Mouse (Mus musculus) hindbrain, embryonic 11.5 days (tissue): ENCODE measurements at regions not wholly inside any gene's neighbourhood (a gene's known extent, or its start where the extent isn't known, plus 50 kb on each side); places are given as distances from the start of the nearest gene placed in this dataset.

ENCODE experiments used
- ATAC-seq: fragments of 200-750 bp; cut with Nextera tagmentation; 2 replicates; pipeline ENCODE4 v1.8.0; 2017; ENCODE audit warnings: mild to moderate bottlenecking, moderate TSS enrichment, moderate library complexity; ENCODE audit not compliant: low FRiP score
- DNase-seq: peaks from one replicate; pipeline ENCODE4 v3.0.0-alpha.2; 2015; ENCODE audit warnings: low spot score
- H3K27ac ChIP-seq: fragments of 300-500 bp; sonication (generic); 2 replicates; pipeline ENCODE4 v1.5.1; 2014; ENCODE audit warnings: mild to moderate bottlenecking, low read depth, low read length
- H3K27me3 ChIP-seq: fragments of 300-500 bp; sonication (generic); 2 replicates; pipeline ENCODE4 v1.6.1; 2014; ENCODE audit warnings: mild to moderate bottlenecking, low read length, moderate library complexity, mixed read lengths; ENCODE audit not compliant: control insufficient read depth, insufficient read depth
- H3K36me3 ChIP-seq: fragments of 300-500 bp; sonication (generic); 2 replicates; pipeline ENCODE4 v1.6.1; 2014; ENCODE audit warnings: mild to moderate bottlenecking, low read length, moderate library complexity, mixed read lengths; ENCODE audit not compliant: control insufficient read depth, insufficient read depth
- H3K4me1 ChIP-seq: fragments of 300-500 bp; sonication (generic); replicated peaks from 2 replicates; pipeline ENCODE4 v1.6.1; 2014; ENCODE audit warnings: low read length, mixed read lengths; ENCODE audit not compliant: control insufficient read depth, insufficient read depth
- H3K4me2 ChIP-seq: fragments of 300-500 bp; sonication (generic); replicated peaks from 2 replicates; pipeline ENCODE4 v1.6.1; 2014; ENCODE audit warnings: mild to moderate bottlenecking, low read depth, low read length
- H3K4me3 ChIP-seq: fragments of 300-500 bp; sonication (generic); 2 replicates; pipeline ENCODE4 v1.5.1; 2014; ENCODE audit warnings: low read depth, low read length
- H3K9ac ChIP-seq: fragments of 300-500 bp; sonication (generic); 2 replicates; pipeline ENCODE4 v1.6.1; 2014; ENCODE audit warnings: low read depth, low read length
- H3K9me3 ChIP-seq: fragments of 300-500 bp; sonication (generic); 2 replicates; pipeline ENCODE4 v1.6.1; 2016; ENCODE audit warnings: low read length; ENCODE audit not compliant: control insufficient read depth
- WGBS: fragments of 180-500 bp; shearing (Covaris S2); extraction: QIAGEN DNeasy Blood & Tissue Kit; methylation state at CpG from one replicate; pipeline ENCODE4 v1.1.7; 2014; 5-methylcytosine and 5-hydroxymethylcytosine counted together

DNA sequence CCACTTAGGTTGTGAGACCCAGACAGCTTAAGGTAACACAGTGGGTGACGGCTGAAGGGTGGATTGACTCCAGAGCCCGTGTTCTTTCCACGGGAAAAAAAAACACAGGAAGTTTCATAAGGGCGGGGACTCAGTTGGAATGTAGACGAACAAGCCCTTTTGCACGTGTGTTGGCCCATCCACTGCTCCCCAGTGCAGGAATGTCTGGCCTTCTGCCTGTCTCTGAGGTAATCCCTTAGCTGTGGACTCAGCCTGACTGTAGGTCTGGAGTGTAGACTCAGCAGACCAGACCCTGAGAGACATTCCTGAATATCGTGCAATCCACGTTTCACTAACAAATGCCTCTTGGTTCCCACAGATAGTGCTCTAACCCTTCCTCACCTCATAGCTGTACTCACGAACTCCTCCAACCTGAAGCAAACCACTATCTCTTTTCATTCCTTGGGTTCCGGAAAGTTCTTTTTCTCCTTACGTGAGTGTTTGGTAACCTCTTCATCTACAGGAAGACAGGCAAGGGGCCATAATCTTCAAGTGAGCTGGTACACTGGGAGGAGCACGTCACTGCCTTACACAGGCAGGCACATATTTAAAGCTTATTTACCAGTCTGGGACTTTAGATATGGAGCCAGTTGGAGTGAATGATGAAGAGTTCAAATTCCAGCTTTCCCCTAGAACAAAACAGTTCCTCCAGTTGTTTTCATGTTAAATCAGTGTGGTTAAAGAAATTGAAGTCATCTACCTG lies 205.6 kb upstream of the Bcor start:
- Histone ChIP-seq H3K9ac (no peak overlapping the region), H3K36me3 (no peaks in the 10 kb centered on the region), H3K4me3 (no peak overlapping the region), H3K27ac (no peak overlapping the region), H3K4me2 (no peak overlapping the region), H3K9me3 (no peaks in the 10 kb centered on the region), H3K27me3 (no peaks in the 10 kb centered on the region), H3K4me1 (no peaks in the 10 kb centered on the region)
- ATAC-seq, result no peak
- 84% methylated on average over 12 of the region's 12 CpGs for WGBS
- no peak for DNase-seq

DNA sequence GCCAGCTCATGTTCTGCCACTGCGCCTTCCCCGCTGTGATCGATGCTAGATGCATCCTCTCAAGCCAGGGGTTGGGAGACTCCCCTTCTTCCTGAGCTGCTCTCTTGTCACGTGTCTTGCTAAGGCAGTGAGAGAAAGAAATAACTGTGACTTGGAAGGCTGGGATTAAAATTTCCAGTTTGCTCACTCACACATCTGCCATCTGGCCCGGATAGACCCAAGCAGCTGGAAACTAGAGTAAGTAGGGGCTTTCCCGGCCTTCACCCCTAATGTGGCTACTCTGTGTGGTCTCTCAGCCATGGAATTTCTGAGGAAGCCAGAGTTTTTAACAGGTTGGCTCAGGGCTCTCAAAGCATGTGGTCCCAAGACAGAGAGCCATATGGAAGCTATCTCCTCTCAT lies 206.6 kb upstream of the Bcor start:
- WGBS, result 86% methylated on average over 6 of the region's 6 CpGs
- DNase-seq, result no peak
- Histone ChIP-seq H3K27ac (no peak overlapping the region), H3K36me3 (no peaks in the 10 kb centered on the region), H3K27me3 (no peaks in the 10 kb centered on the region), H3K9me3 (no peaks in the 10 kb centered on the region), H3K9ac (no peak overlapping the region), H3K4me2 (no peak overlapping the region), H3K4me3 (no peak overlapping the region), H3K4me1 (no peaks in the 10 kb centered on the region)
- no peak for ATAC-seq

DNA sequence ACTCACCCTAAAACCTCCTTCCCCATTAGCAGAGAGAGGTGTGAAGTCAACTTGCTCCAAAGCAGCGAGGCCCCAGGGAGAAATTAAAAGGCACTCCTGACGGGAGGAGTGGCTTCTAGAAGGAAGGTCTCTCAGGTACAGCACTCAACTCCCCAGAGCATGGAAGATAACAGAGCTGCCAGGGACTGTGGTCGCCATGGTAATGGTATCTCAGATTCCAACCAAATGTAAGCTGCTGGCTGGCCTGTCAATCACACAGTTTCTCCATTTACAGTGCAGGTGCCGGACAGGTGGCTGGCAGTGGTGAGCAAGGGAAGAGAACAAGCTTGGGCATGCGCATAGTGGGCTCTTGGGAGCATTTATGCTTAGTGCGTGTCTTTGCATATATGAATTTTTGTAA lies 213.5 kb upstream of the Bcor start:
- H3K27me3 ChIP-seq, result no peaks in the 10 kb centered on the region
- H3K4me1 ChIP-seq, result no peaks in the 10 kb centered on the region
- no peaks in the 10 kb centered on the region for H3K9me3 ChIP-seq
- no peak for ATAC-seq
- WGBS, result 78% methylated on average over 6 of the region's 6 CpGs
- no peak overlapping the region for H3K9ac ChIP-seq
- H3K27ac ChIP-seq, result no peak overlapping the region
- no peaks in the 10 kb centered on the region for H3K36me3 ChIP-seq
- no peak overlapping the region for H3K4me3 ChIP-seq
- no peak for DNase-seq
- H3K4me2 ChIP-seq, result no peak overlapping the region

DNA sequence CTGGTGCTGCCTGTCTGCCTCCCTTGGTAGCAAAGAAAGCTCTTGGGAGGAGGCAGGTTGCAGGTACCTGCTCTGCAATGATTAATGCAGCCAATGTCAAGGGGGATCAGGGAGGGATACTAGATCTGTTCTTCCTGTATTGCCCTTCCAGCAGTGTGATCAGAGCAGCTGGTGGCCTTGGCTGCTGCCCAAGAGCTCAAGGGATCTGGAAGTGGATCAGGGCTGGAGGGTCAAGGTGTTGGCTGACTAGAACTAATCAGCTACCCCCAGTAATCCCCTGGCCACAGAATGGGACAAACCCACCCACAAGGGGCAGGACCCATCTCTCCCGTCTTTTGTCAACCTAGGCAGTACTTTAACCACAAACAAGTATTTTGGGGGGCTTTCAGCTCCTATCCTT lies 211.8 kb upstream of the Atp6ap2 start:
- ATAC-seq, result no peak
- H3K4me1 ChIP-seq, result no peaks in the 10 kb centered on the region
- no peak overlapping the region for H3K4me2 ChIP-seq
- no peaks in the 10 kb centered on the region for H3K9me3 ChIP-seq
- no peaks in the 10 kb centered on the region for H3K36me3 ChIP-seq
- H3K27me3 ChIP-seq, result no peaks in the 10 kb centered on the region
- no peak overlapping the region for H3K4me3 ChIP-seq
- no peak overlapping the region for H3K9ac ChIP-seq
- H3K27ac ChIP-seq, result no peak overlapping the region
- WGBS, result 53% methylated on average over 1 of the region's 1 CpGs
- no peak for DNase-seq

DNA sequence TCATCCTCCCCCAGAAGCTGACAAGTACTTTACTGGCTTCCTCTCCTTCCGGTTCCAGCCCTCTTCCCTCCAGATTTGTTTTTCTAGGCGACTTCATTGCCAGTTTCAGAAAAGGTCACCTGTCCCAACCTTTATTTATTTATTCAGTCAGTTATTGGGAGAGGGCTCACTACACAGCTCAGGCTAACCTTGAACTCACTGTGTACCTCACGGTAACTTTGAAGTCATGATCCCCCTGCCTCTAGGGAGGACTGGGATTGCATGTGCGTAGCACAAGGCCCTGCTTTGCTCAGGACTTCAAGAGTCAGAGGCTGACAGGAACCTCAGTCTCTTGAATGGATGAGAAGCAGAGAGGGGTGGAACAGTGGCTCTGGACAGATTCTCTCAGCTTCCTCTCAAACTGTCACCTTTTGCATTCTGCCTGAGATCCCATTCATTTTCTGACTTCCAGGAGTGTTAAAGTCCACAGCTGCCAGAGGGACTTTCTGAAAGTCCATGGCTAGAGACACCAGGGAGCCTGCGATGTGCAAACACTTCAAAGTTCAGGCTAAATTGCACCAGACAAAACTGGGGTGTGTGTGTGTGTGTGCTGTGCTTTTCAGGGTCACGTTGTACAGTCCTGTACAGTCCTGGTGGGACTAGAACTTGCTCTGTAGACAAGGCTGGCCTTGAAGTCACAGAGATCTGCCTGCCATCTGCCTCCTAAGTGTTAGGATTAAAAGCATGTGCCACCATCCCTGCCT lies 211.2 kb upstream of the Atp6ap2 start:
- Histone ChIP-seq H3K27ac (no peak overlapping the region), H3K4me2 (no peak overlapping the region), H3K27me3 (no peaks in the 10 kb centered on the region), H3K9me3 (no peaks in the 10 kb centered on the region), H3K4me3 (no peak overlapping the region), H3K4me1 (no peaks in the 10 kb centered on the region), H3K36me3 (no peaks in the 10 kb centered on the region), H3K9ac (no peak overlapping the region)
- 82% methylated on average over 6 of the region's 6 CpGs for WGBS
- DNase-seq (no peak), ATAC-seq (no peak)

DNA sequence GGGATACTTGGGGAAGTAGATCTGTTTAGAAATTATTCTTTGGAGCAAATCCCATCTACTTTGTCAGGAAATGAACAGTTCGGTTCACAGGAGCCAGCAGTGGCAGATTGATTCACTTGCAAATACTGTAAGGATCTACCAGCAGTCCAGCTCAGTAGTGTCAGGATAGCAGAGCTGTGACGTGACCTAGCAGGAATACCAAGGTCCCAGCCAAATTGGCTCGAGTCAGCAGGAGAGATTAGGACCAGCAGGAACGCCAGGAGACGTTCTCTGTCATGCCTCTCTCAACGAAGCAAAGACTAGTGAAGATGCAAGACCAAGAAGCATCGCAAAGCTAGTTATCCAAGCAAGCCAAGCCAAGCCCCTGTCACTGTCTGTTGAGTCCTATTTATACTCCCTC lies 210.2 kb upstream of the Atp6ap2 start:
- Histone ChIP-seq H3K4me3 (no peak overlapping the region), H3K27ac (no peak overlapping the region), H3K27me3 (no peaks in the 10 kb centered on the region), H3K9me3 (no peaks in the 10 kb centered on the region), H3K4me1 (no peaks in the 10 kb centered on the region), H3K9ac (no peak overlapping the region), H3K36me3 (no peaks in the 10 kb centered on the region), H3K4me2 (no peak overlapping the region)
- WGBS, result 83% methylated on average over 7 of the region's 7 CpGs
- ATAC-seq (no peak), DNase-seq (no peak)

DNA sequence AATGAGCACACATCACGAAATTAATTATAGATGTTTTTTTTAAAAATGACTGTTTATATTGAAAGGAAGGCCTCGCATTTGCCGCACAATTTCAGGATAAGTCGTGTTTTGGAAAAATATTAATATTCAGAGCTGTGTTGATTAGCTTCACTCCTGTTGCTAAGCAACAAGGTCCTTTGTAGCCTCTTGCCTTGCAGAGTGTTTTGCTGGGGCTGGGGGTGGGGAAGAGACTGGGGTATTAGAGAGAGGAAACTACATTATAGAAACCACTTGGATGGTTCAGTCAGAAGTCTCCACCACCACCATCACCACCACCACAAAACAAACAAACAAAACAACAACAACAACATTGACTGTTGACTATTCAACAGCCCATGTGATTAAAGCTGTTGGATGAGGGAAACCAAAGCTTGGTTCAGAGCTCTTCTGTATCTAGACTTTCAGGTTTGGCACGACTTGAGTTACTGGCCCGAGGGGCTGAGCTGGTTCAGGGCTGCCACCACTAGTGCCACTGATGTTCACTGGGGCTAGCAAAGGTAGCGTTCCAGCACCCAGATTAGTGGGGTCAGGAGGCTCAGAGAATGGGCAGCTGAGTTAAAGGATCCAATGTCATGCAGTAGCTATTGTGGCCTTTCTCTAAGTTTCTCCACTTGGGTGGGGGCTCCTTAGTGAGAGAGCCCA lies 195.3 kb upstream of the Atp6ap2 start:
- Histone ChIP-seq H3K4me3 (no peak overlapping the region), H3K9ac (no peak overlapping the region), H3K36me3 (no peaks in the 10 kb centered on the region), H3K27me3 (no peaks in the 10 kb centered on the region), H3K4me2 (no peak overlapping the region), H3K27ac (no peak overlapping the region), H3K9me3 (no peaks in the 10 kb centered on the region), H3K4me1 (no peaks in the 10 kb centered on the region)
- DNase-seq (peak; percentile 9), ATAC-seq (no peak)
- WGBS, result 74% methylated on average over 7 of the region's 7 CpGs

DNA sequence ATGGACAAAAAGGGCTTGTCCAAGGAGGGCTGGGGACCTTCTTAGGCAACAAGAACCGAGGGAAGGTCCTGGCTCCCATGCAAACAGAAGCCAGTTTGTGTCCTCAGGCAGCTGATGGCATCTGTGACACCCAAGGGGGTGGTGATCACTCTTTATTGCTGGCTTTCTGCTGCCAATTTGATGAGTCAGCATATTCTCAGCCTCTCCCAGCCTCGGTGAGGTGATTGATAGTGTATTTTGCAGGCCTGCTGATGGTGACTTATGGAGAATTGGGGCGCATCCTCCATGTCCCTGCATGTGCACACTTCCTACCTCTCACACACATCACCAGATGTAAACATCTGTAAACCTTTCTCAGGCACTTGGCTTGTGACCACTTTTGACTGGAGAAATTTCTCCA lies 178.3 kb upstream of the Atp6ap2 start:
- Histone ChIP-seq H3K4me2 (no peak overlapping the region), H3K9ac (no peak overlapping the region), H3K27me3 (no peaks in the 10 kb centered on the region), H3K4me3 (no peak overlapping the region), H3K9me3 (no peaks in the 10 kb centered on the region), H3K36me3 (no peaks in the 10 kb centered on the region), H3K27ac (no peak overlapping the region), H3K4me1 (no peaks in the 10 kb centered on the region)
- ATAC-seq (no peak), DNase-seq (no peak)
- 68% methylated on average over 3 of the region's 3 CpGs for WGBS
